Mouse (Mus musculus) erythroblast, embryonic 14.5 days (primary cell): Measurements from ENCODE around the gene Armcx1.
"Not testable (repeated sequence)": the region's sequence is repeated elsewhere in the genome, so short reads cannot be mapped to it uniquely, and the experiment has no call there.

Experiments used
- GATA1 ChIP-seq: IDR thresholded peaks from 2 replicates; pipeline ENCODE4 v1.6.1; 2012; ENCODE audit warnings: low read length, inconsistent platforms, mixed read lengths
- TAL1 ChIP-seq: IDR thresholded peaks from 3 replicates; pipeline ENCODE4 v1.6.1; 2012; ENCODE audit warnings: low read length, inconsistent platforms, mixed read lengths

- not testable (repeated sequence) for TF ChIP-seq GATA1, TAL1
Observed at GRCm38 (mm10) chrX:134763428-134764198, 45.9 kb downstream of the Armcx1 start.
